28 mouse cellular contexts compared by ENCODE assay signal in genomic region chr13:71393716-71394309, GRCm38 (mm10).
DNase-seq lines count a peak whose midpoint lies in the region; ATAC-seq and TF ChIP-seq lines count a peak whose summit lies in the region.
"Had no signal": no experiment of that assay in that cellular context is flagged by ENCODE, and none has a peak within 500 bp of the region (broad histone marks: within the 10 kb centered on the region; RNA-seq: fewer than 3 reads in every experiment).

No protein-coding gene starts in this region.

- H3K9ac ChIP-seq in heart, embryonic 13.5 days, result 0 out of 2 replicates have a peak overlapping the region, but pooled peaks have one; percentile 19
- no peak overlapping the region for H3K9ac ChIP-seq in limb, embryonic 14.5 days (ENCODE audit: low read depth, low read length, severe bottlenecking)
- H3K9ac ChIP-seq: hindbrain, embryonic 14.5 days; liver, embryonic 15.5 days; lung, embryonic 14.5 days; neural tube, embryonic 15.5 days had no signal

- TF ChIP-seq POLR2A in limb, embryonic 14.5 days (IDR thresholded peaks at IDR 0.05; ENCODE audit: borderline replicate concordance, extremely low read depth, insufficient read depth, insufficient read length), result no peak
- TF ChIP-seq POLR2A in brain, embryonic 14.5 days (IDR thresholded peaks at IDR 0.05; ENCODE audit: borderline replicate concordance, extremely low read depth, insufficient read depth, insufficient read length, poor library complexity, severe bottlenecking), result no peak

- H3K4me1 ChIP-seq in heart, embryonic 13.5 days, result peaks cover 12% of the 10 kb centered on the region
- H3K4me1 ChIP-seq in limb, embryonic 14.5 days (ENCODE audit: control insufficient read depth, insufficient read depth, low read length), result no peaks in the 10 kb centered on the region
- H3K4me1 ChIP-seq in limb, embryonic 10.5 days, result no peaks in the 10 kb centered on the region
- H3K4me1 ChIP-seq: liver, embryonic 15.5 days; neural tube, embryonic 15.5 days had no signal

- ATAC-seq in heart, embryonic 13.5 days (ENCODE audit: extremely low read depth, insufficient number of reproducible peaks, low FRiP score, low TSS enrichment), result no peak
- no peak for ATAC-seq in limb, embryonic 14.5 days (ENCODE audit: low FRiP score, low read depth)
- no peak for ATAC-seq in Patski
- ATAC-seq: activated CD4-positive, CD25-positive, alpha-beta regulatory T cell, adult 4 months; intestine, postnatal 0 days had no signal

- H3K36me3 ChIP-seq in heart, embryonic 13.5 days, result no peaks in the 10 kb centered on the region
- H3K36me3 ChIP-seq in limb, embryonic 14.5 days (ENCODE audit: control insufficient read depth, insufficient read depth, low read length), result no peaks in the 10 kb centered on the region
- no peaks in the 10 kb centered on the region for H3K36me3 ChIP-seq in limb, embryonic 10.5 days
- H3K36me3 ChIP-seq: liver, embryonic 15.5 days; neural tube, embryonic 15.5 days had no signal

- peak overlapping the region; percentile 27 for H3K4me2 ChIP-seq in heart, embryonic 13.5 days
- H3K4me2 ChIP-seq in limb, embryonic 14.5 days (replicated peaks; ENCODE audit: low read depth, low read length, severe bottlenecking), result no peak overlapping the region
- H3K4me2 ChIP-seq: hindbrain, embryonic 14.5 days; liver, embryonic 15.5 days; lung, embryonic 14.5 days; neural tube, embryonic 15.5 days had no signal

- H3K27me3 ChIP-seq in heart, embryonic 13.5 days (replicated peaks), result no peaks in the 10 kb centered on the region
- no peaks in the 10 kb centered on the region for H3K27me3 ChIP-seq in limb, embryonic 14.5 days (ENCODE audit: control insufficient read depth, insufficient read depth, low read length)
- no peaks in the 10 kb centered on the region for H3K27me3 ChIP-seq in limb, embryonic 10.5 days (ENCODE audit: low read depth, poor library complexity, severe bottlenecking)
- no peaks in the 10 kb centered on the region for H3K27me3 ChIP-seq in Patski
- H3K27me3 ChIP-seq: liver, embryonic 15.5 days; neural tube, embryonic 15.5 days had no signal

- no peak for TF ChIP-seq CTCF in Patski (IDR thresholded peaks at IDR 0.05)
- TF ChIP-seq CTCF in brain, embryonic 14.5 days (IDR thresholded peaks at IDR 0.05; ENCODE audit: borderline replicate concordance, extremely low read depth, insufficient read depth, insufficient read length), result no peak

- POLR2A ChIA-PET in Patski (lab: Charles Lee), result no interaction called here

- no peak overlapping the region for H3K4me3 ChIP-seq in heart, embryonic 13.5 days
- H3K4me3 ChIP-seq in limb, embryonic 14.5 days (replicated peaks; ENCODE audit: low read length), result no peak overlapping the region
- no peak overlapping the region for H3K4me3 ChIP-seq in limb, embryonic 10.5 days
- H3K4me3 ChIP-seq: erythroblast, embryonic 14.5 days; liver, embryonic 15.5 days; neural tube, embryonic 15.5 days had no signal

- no peaks in the 10 kb centered on the region for H3K9me3 ChIP-seq in heart, embryonic 13.5 days
- no peaks in the 10 kb centered on the region for H3K9me3 ChIP-seq in limb, embryonic 14.5 days (ENCODE audit: control insufficient read depth, low read length)
- no peaks in the 10 kb centered on the region for H3K9me3 ChIP-seq in limb, embryonic 10.5 days (replicated peaks)
- H3K9me3 ChIP-seq: liver, embryonic 15.5 days; neural tube, embryonic 15.5 days had no signal

- CTCF ChIA-PET in Patski (lab: Charles Lee), result interaction anchor here (1.4 to 2.2 kb wide), 3 partner anchors 18 to 20 kb away, joined by 3 to 5 read pairs (median 4); no protein-coding TSS in a partner anchor

- no peak overlapping the region for H3K27ac ChIP-seq in heart, embryonic 13.5 days (replicated peaks)
- no peak overlapping the region for H3K27ac ChIP-seq in limb, embryonic 14.5 days (replicated peaks; ENCODE audit: low read depth, low read length)
- no peak overlapping the region for H3K27ac ChIP-seq in limb, embryonic 10.5 days
- H3K27ac ChIP-seq: hindbrain, embryonic 14.5 days; liver, embryonic 15.5 days; neural tube, embryonic 15.5 days had no signal

- intact Hi-C loops in heart, postnatal 10 days (cut with DNase I), result no loop called here

- 44% methylated on average over 10 of the region's 10 CpGs for WGBS in heart, embryonic 13.5 days
- 50% methylated on average over 10 of the region's 10 CpGs for WGBS in limb, embryonic 14.5 days
- 83% methylated on average over 10 of the region's 10 CpGs for WGBS in limb, embryonic 10.5 days

- no peak for DNase-seq in heart, postnatal 10 days
- peak; percentile 33 for DNase-seq in limb, embryonic 14.5 days (ENCODE audit: low spot score)
- DNase-seq in limb, embryonic 10.5 days (ENCODE audit: low spot score), result no peak
- peak; percentile 35 for DNase-seq in Patski (ENCODE audit: low read depth, low spot score)
- DNase-seq in brain, embryonic 14.5 days (ENCODE audit: low read depth), result peak; percentile 22
- DNase-seq in frontal cortex, adult 2 months (ENCODE audit: extremely low spot score in 1 of 2, low spot score in 1 of 2), result no peak
- DNase-seq: adrenal gland, adult 2 months; adrenal gland, postnatal 36 days; B cell, adult 2 months; cerebellum, adult 2 months; cerebellum, postnatal 14 days; gastrocnemius, postnatal 14 days; kidney, adult 9 months; kidney, postnatal 10 days; layer of hippocampus, postnatal 36 days; left cerebral cortex, postnatal 4 days; lung, embryonic 14.5 days; lung, postnatal 14 days; right cerebral cortex, postnatal 4 days; thymus, adult 2 months; thymus, postnatal 36 days had no signal

- in situ Hi-C loops in Patski (cut with MboI; ENCODE audit: low pct_unique_long_range_greater_than_20kb), result no loop called here

Comparison
In these comparisons a context has a peak if more than half of its experiments do, and no peak if none do; other contexts are left out.
1. DNase-seq: peak in limb, embryonic 14.5 days (single experiment), Patski (single experiment) and brain, embryonic 14.5 days (single experiment); none in heart, postnatal 10 days (0 of 2), limb, embryonic 10.5 days (single experiment) and frontal cortex, adult 2 months (0 of 2).